Mouse (Mus musculus) adrenal gland, adult 2 months (tissue): ENCODE data around the gene Mfn2. TPM values are rescaled to one million over a fixed set of nuclear protein-coding genes. Genes with fewer than 3 reads are reported as not detected.
A peak's percentile ranks its signal among the peaks of the same experiment; 100 is the strongest.

ENCODE experiments used
- DNase-seq: peaks from one replicate; pipeline ENCODE4 v3.0.0; 2021
- long read RNA-seq: library from polyadenylated mRNA; stranded (forward); transcript quantifications from one replicate; pipeline ENCODE4 v2.0.0, GENCODE M21; 2021
- polyA plus RNA-seq: library from polyadenylated mRNA; depleted of rRNA; stranded (reverse); fragments of >200 nt; gene quantifications from 2 replicates; pipeline ENCODE4 v1.2.3, GENCODE M21; 2012; rRNA removed
- total RNA-seq, 2 experiments: library from RNA; stranded (reverse); gene quantifications; 2 replicates each; pipeline ENCODE4 v1.2.3; 2021

The Mfn2 gene
- total RNA-seq (100 to 1,000 TPM; 164 to 221 TPM), polyA plus RNA-seq (77.6 and 98.7 TPM in 2 replicates)
- long read RNA-seq, full-length matches to known transcripts: 119 of 170 reads
- long read RNA-seq, partial matches to known transcripts: 34 of 170 reads
- long read RNA-seq, other reads (novel, unspliced or antisense): 17 of 170 reads

- DNase-seq: peak; percentile 93
Measured at GRCm38 (mm10) chr4:147904313-147905089, at the start of gene Mfn2. Gene Mfn2 (minus strand): TSS chr4:147904704.

GRCm38 (mm10) chr4:147953590-147953989 lies 49.1 kb upstream of the Mfn2 start:
- no peak for DNase-seq

- no peak for DNase-seq
Measured at GRCm38 (mm10) chr4:147947511-147947910, 43.0 kb upstream of the Mfn2 start.

GRCm38 (mm10) chr4:147943005-147943404 lies 38.5 kb upstream of the Mfn2 start:
- DNase-seq: no peak

GRCm38 (mm10) chr4:147941045-147942020 lies 36.8 kb upstream of the Mfn2 start:
- DNase-seq: no peak

GRCm38 (mm10) chr4:147940576-147941044 lies 36.1 kb upstream of the Mfn2 start, which contains the start of gene 2510039O18Rik:
Gene 2510039O18Rik (plus strand): TSS chr4:147940895.
- peak; percentile 89 for DNase-seq

- no peak for DNase-seq
Measured at GRCm38 (mm10) chr4:147940111-147940510, 35.6 kb upstream of the Mfn2 start.

GRCm38 (mm10) chr4:147938148-147939096 lies 33.9 kb upstream of the Mfn2 start:
- peak; percentile 43 for DNase-seq

- DNase-seq: no peak
Measured at GRCm38 (mm10) chr4:147937486-147937885, 33.0 kb upstream of the Mfn2 start.

GRCm38 (mm10) chr4:147937021-147937420 lies 32.5 kb upstream of the Mfn2 start:
- no peak for DNase-seq

GRCm38 (mm10) chr4:147936331-147936954 lies 31.9 kb upstream of the Mfn2 start, which contains the start of gene Plod1:
Gene Plod1 (minus strand): TSS chr4:147936767.
- DNase-seq: peak; percentile 93

GRCm38 (mm10) chr4:147935904-147936303 lies 31.4 kb upstream of the Mfn2 start:
- DNase-seq: no peak

GRCm38 (mm10) chr4:147934611-147935010 lies 30.1 kb upstream of the Mfn2 start:
- no peak for DNase-seq

- no peak for DNase-seq
Measured at GRCm38 (mm10) chr4:147934134-147934533, 29.6 kb upstream of the Mfn2 start.

- DNase-seq: no peak
Measured at GRCm38 (mm10) chr4:147930946-147931345, 26.4 kb upstream of the Mfn2 start.

- no peak for DNase-seq
Measured at GRCm38 (mm10) chr4:147928540-147928939, 24.0 kb upstream of the Mfn2 start.

GRCm38 (mm10) chr4:147928136-147928535 lies 23.6 kb upstream of the Mfn2 start:
- DNase-seq: no peak

GRCm38 (mm10) chr4:147927705-147928104 lies 23.2 kb upstream of the Mfn2 start:
- DNase-seq: peak; percentile 63

GRCm38 (mm10) chr4:147922341-147922740 lies 17.8 kb upstream of the Mfn2 start:
- no peak for DNase-seq

GRCm38 (mm10) chr4:147920973-147921372 lies 16.5 kb upstream of the Mfn2 start:
- no peak for DNase-seq
